ENCODE assay signal across 13 mouse cellular contexts in genomic region chr3:65517141-65517540, GRCm38 (mm10). TPM values are rescaled to one million over a fixed set of nuclear protein-coding genes. Genes with fewer than 3 reads are reported as not detected.
A peak's percentile ranks its signal among the peaks of the same experiment; 100 is the strongest.
DNase-seq lines count a peak whose midpoint lies in the region; ATAC-seq lines count a peak whose summit lies in the region.
"Had no signal": no experiment of that assay in that cellular context is flagged by ENCODE, and none has a peak within 500 bp of the region (broad histone marks: within the 10 kb centered on the region; RNA-seq: fewer than 3 reads in every experiment).

No protein-coding gene starts in this region.

- no peaks in the 10 kb centered on the region for H3K9me3 ChIP-seq in heart, embryonic 10.5 days
- no peaks in the 10 kb centered on the region for H3K9me3 ChIP-seq in neural tube, embryonic 15.5 days (replicated peaks)
- no peaks in the 10 kb centered on the region for H3K9me3 ChIP-seq in forebrain, embryonic 16.5 days (ENCODE audit: control insufficient read depth, low read length)
- H3K9me3 ChIP-seq: liver, embryonic 13.5 days had no signal

- H3K27me3 ChIP-seq in heart, embryonic 10.5 days (ENCODE audit: insufficient read depth, poor library complexity, severe bottlenecking), result no peaks in the 10 kb centered on the region
- H3K27me3 ChIP-seq in neural tube, embryonic 15.5 days (replicated peaks), result no peaks in the 10 kb centered on the region
- H3K27me3 ChIP-seq in forebrain, embryonic 16.5 days (replicated peaks; ENCODE audit: control insufficient read depth, insufficient read depth, low read length), result no peaks in the 10 kb centered on the region
- H3K27me3 ChIP-seq: liver, embryonic 13.5 days had no signal

- no peak overlapping the region for H3K4me3 ChIP-seq in heart, embryonic 10.5 days
- H3K4me3 ChIP-seq in neural tube, embryonic 15.5 days (replicated peaks), result no peak overlapping the region
- no peak overlapping the region for H3K4me3 ChIP-seq in forebrain, embryonic 16.5 days (replicated peaks; ENCODE audit: low read length)
- H3K4me3 ChIP-seq: liver, embryonic 13.5 days had no signal

- no peak for DNase-seq in heart, embryonic 10.5 days (ENCODE audit: low spot score)
- DNase-seq in heart, postnatal 36 days, result no peak
- no peak for DNase-seq in neural tube, embryonic 10.5 days (ENCODE audit: extremely low spot score, low spot score)
- DNase-seq in ZHBTc4 (ENCODE audit: low read depth, low spot score), result peak; percentile 65
- DNase-seq in kidney, postnatal 14 days, result no peak
- DNase-seq: cerebellum, adult 2 months; kidney, postnatal 10 days; liver, embryonic 13.5 days had no signal

- H3K36me3 ChIP-seq in heart, embryonic 10.5 days, result no peaks in the 10 kb centered on the region
- H3K36me3 ChIP-seq in neural tube, embryonic 15.5 days, result no peaks in the 10 kb centered on the region
- no peaks in the 10 kb centered on the region for H3K36me3 ChIP-seq in forebrain, embryonic 16.5 days (ENCODE audit: control insufficient read depth, insufficient read depth)
- H3K36me3 ChIP-seq: liver, embryonic 13.5 days had no signal

- no peak overlapping the region for H3K9ac ChIP-seq in neural tube, embryonic 15.5 days (replicated peaks)
- H3K9ac ChIP-seq in forebrain, embryonic 16.5 days (replicated peaks; ENCODE audit: low read depth, low read length), result no peak overlapping the region
- H3K9ac ChIP-seq: forebrain, postnatal 0 days; liver, embryonic 13.5 days had no signal

- intact Hi-C loops in heart, postnatal 36 days (cut with DNase I), result no loop called here

- no peak for ATAC-seq in neural tube, embryonic 15.5 days (ENCODE audit: low FRiP score)
- ATAC-seq in megakaryocyte-erythroid progenitor cell, adult 5-6 weeks (replicated peaks; ENCODE audit: low FRiP score, low TSS enrichment, poor library complexity, severe bottlenecking), result peak; percentile 61
- no peak for ATAC-seq in forebrain, embryonic 16.5 days
- ATAC-seq: hindbrain, postnatal 0 days had no signal

- 34% methylated on average over 9 of the region's 9 CpGs for WGBS in heart, embryonic 10.5 days
- WGBS in neural tube, embryonic 15.5 days, result 24% methylated on average over 9 of the region's 9 CpGs
- 27% methylated on average over 9 of the region's 9 CpGs for WGBS in forebrain, embryonic 16.5 days

- peaks cover 9% of the 10 kb centered on the region; the same call in 1 of the 2 replicates for H3K4me1 ChIP-seq in heart, embryonic 10.5 days
- peaks cover 4% of the 10 kb centered on the region for H3K4me1 ChIP-seq in neural tube, embryonic 15.5 days
- H3K4me1 ChIP-seq in forebrain, embryonic 16.5 days (replicated peaks; ENCODE audit: control insufficient read depth, insufficient read depth, low read length), result peaks cover 5% of the 10 kb centered on the region; the same call in 1 of the 2 replicates

- H3K4me2 ChIP-seq in neural tube, embryonic 15.5 days, result 0 out of 2 replicates have a peak overlapping the region, but pooled peaks have one; percentile 6
- H3K4me2 ChIP-seq in forebrain, embryonic 16.5 days (ENCODE audit: low read length), result no peak overlapping the region
- H3K4me2 ChIP-seq: liver, embryonic 13.5 days had no signal

- H3K27ac ChIP-seq in heart, embryonic 10.5 days, result peak overlapping the region; percentile 54; the same call in 1 of the 2 replicates
- no peak overlapping the region for H3K27ac ChIP-seq in neural tube, embryonic 15.5 days (replicated peaks)
- no peak overlapping the region for H3K27ac ChIP-seq in forebrain, embryonic 16.5 days (ENCODE audit: low read length)
- H3K27ac ChIP-seq: hindbrain, postnatal 0 days; liver, embryonic 13.5 days had no signal

RNA-seq across cellular contexts. Expression of gene Tiparp, which starts 11.1 kb away (rescaled TPM):
- 36.3 and 51.3 TPM in 2 replicates for polyA plus RNA-seq in heart, embryonic 10.5 days (2016; fragmentation: Nextera tagmentation; extraction: Ambion mirVana)
- 10 to 100 TPM; 11.7 TPM for total RNA-seq in heart, postnatal 36 days (2021)
- 24.6 and 28.7 TPM in 2 replicates for polyA plus RNA-seq in neural tube, embryonic 15.5 days (2015; fragmentation: Nextera tagmentation; extraction: Ambion mirVana)
- 3.5 and 6.9 TPM in 2 replicates for total RNA-seq in megakaryocyte-erythroid progenitor cell, adult 5-6 weeks (2014; fragmentation: Nextera tagmentation)
- 8.3 and 17.0 TPM in 2 replicates for total RNA-seq in megakaryocyte-erythroid progenitor cell, adult 5-6 weeks (2017)
- polyA plus RNA-seq in forebrain, embryonic 16.5 days (2015; fragmentation: Nextera tagmentation; extraction: Ambion mirVana), result 33.9 and 41.4 TPM in 2 replicates
